Mouse (Mus musculus): Measurements from ENCODE around the gene Ptprn2. TPM values are rescaled to one million over a fixed set of nuclear protein-coding genes. Genes with fewer than 3 reads are reported as not detected.

Ptprn2 gene
- polyA plus RNA-seq, 1 experiment, result 0.40 TPM

DNA sequence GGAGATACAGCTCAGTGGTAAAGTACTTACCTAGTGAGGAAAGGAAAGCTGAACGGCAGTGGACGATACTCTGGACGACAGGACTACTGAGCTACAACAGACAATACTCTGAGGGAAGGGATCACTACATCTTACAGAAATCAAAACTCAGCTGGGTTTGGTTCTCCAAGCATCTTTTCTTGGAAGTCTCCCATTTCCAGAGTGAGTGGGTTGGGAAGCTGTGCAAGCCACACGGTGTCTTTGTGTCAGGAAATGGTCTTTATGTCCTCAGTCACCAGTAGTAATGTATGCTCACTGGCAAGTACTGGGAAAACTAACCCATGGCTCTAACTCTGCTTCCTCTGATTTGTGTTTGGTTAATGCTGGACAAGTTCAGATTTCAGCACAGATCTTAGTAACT lies 724.9 kb downstream of the Ptprn2 start:
- H3K36me3 ChIP-seq (ENCODE audit: control insufficient read depth, insufficient read depth, low read length), result no peaks in the 10 kb centered on the region
- TF ChIP-seq POLR2A (IDR thresholded peaks at IDR 0.05; ENCODE audit: control insufficient read depth, low read depth, low read length) (no peak), CTCF (IDR thresholded peaks at IDR 0.05; ENCODE audit: control insufficient read depth, insufficient read depth, insufficient replicate concordance, low read depth, low read length) (no peak)
- no peaks in the 10 kb centered on the region for H3K27me3 ChIP-seq (ENCODE audit: control insufficient read depth, insufficient read depth, low read length)
- H3K4me3 ChIP-seq (ENCODE audit: control insufficient read depth, low read depth, low read length), result no peak overlapping the region
- no peaks in the 10 kb centered on the region for H3K4me1 ChIP-seq (ENCODE audit: control insufficient read depth, insufficient read depth, low read length)
- H3K27ac ChIP-seq (ENCODE audit: control insufficient read depth, insufficient read depth, low read depth, low read length), result no peak overlapping the region

DNA sequence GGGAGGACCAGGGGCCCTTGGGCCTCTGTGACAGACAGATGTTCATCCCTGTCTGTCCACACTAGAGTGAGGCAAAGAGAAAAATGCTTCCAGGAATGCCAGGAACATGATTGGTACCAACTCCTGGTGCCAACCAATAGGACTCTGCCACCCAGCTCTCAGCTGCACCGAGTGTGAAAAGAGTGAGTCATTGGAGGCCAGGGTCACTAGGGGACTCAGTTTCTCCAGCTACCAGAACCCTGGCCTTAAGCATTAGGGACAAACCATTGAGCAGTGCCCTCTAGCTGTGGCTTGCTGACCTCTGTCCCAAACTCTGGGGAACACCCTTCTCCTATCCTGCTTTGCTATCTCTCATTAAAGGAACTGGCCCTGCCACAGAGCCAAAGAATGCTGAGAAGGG lies 728.0 kb downstream of the Ptprn2 start:
- H3K27ac ChIP-seq (ENCODE audit: control insufficient read depth, insufficient read depth, low read depth, low read length), result no peak overlapping the region
- no peaks in the 10 kb centered on the region for H3K4me1 ChIP-seq (ENCODE audit: control insufficient read depth, insufficient read depth, low read length)
- TF ChIP-seq CTCF (IDR thresholded peaks at IDR 0.05; ENCODE audit: control insufficient read depth, insufficient read depth, insufficient replicate concordance, low read depth, low read length) (no peak), POLR2A (IDR thresholded peaks at IDR 0.05; ENCODE audit: control insufficient read depth, low read depth, low read length) (no peak)
- H3K36me3 ChIP-seq (ENCODE audit: control insufficient read depth, insufficient read depth, low read length), result no peaks in the 10 kb centered on the region
- no peak overlapping the region for H3K4me3 ChIP-seq (ENCODE audit: control insufficient read depth, low read depth, low read length)
- H3K27me3 ChIP-seq (ENCODE audit: control insufficient read depth, insufficient read depth, low read length), result no peaks in the 10 kb centered on the region

DNA sequence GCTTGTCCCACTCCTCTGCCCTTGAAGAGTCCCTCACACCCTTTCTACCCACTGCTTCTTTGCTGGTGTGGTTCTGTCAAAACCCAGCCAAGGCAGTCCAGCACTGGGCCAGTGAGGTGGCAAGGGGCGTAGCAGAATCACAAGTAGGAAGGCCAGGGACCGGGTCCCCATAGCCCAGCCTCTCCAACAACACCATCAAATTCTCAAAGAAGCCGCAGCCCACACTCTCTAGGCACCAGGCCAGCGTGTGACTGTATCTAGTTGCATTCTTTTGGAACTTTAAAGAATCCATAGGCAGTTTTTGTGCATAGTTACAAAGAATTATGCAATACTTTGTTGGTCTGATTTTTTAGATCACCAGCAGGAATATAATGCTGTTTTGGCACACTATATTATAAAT lies 728.8 kb downstream of the Ptprn2 start:
- H3K36me3 ChIP-seq (ENCODE audit: control insufficient read depth, insufficient read depth, low read length), result no peaks in the 10 kb centered on the region
- TF ChIP-seq POLR2A (IDR thresholded peaks at IDR 0.05; ENCODE audit: control insufficient read depth, low read depth, low read length) (no peak), CTCF (IDR thresholded peaks at IDR 0.05; ENCODE audit: control insufficient read depth, insufficient read depth, insufficient replicate concordance, low read depth, low read length) (no peak)

GRCm38 (mm10) chr12:117214919-117215318 lies 729.4 kb downstream of the Ptprn2 start:
- Histone ChIP-seq H3K27me3 (ENCODE audit: control insufficient read depth, insufficient read depth, low read length) (no peaks in the 10 kb centered on the region), H3K36me3 (ENCODE audit: control insufficient read depth, insufficient read depth, low read length) (no peaks in the 10 kb centered on the region), H3K4me3 (ENCODE audit: control insufficient read depth, low read depth, low read length) (no peak overlapping the region), H3K4me1 (ENCODE audit: control insufficient read depth, insufficient read depth, low read length) (no peaks in the 10 kb centered on the region), H3K27ac (ENCODE audit: control insufficient read depth, insufficient read depth, low read depth, low read length) (no peak overlapping the region)
- no peak for TF ChIP-seq POLR2A (IDR thresholded peaks at IDR 0.05; ENCODE audit: control insufficient read depth, low read depth, low read length)
- no peak for TF ChIP-seq CTCF (IDR thresholded peaks at IDR 0.05; ENCODE audit: control insufficient read depth, insufficient read depth, insufficient replicate concordance, low read depth, low read length)

More for the DNA sequence above, 728.8 kb downstream of the Ptprn2 start:
- no peaks in the 10 kb centered on the region for H3K4me1 ChIP-seq (ENCODE audit: control insufficient read depth, insufficient read depth, low read length)
- no peak overlapping the region for H3K4me3 ChIP-seq (ENCODE audit: control insufficient read depth, low read depth, low read length)
- no peaks in the 10 kb centered on the region for H3K27me3 ChIP-seq (ENCODE audit: control insufficient read depth, insufficient read depth, low read length)
- H3K27ac ChIP-seq (ENCODE audit: control insufficient read depth, insufficient read depth, low read depth, low read length), result no peak overlapping the region

DNA sequence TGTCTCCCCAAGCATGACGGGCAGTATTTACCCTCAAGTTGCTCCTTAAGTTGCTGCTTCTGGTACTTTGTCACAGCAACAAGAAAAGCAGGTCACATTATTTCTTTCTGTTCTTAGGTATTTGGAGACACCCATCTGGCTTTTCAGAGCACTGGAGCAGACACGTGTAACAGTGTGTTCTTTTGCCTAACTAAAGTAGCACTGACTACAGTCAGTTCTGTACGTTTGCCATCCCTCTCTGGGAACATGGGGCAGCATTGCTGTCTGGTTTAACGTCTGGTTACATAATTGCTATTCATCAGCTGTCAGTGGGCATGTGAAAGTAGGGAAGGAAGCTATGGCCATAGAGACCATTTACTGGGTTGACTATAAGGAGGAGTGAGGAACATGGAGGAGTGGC lies 736.4 kb downstream of the Ptprn2 start:
- H3K27me3 ChIP-seq (ENCODE audit: control insufficient read depth, insufficient read depth, low read length), result no peaks in the 10 kb centered on the region
- no peaks in the 10 kb centered on the region for H3K36me3 ChIP-seq (ENCODE audit: control insufficient read depth, insufficient read depth, low read length)
- no peaks in the 10 kb centered on the region; the same call in 1 of the 2 replicates for H3K4me1 ChIP-seq (ENCODE audit: control insufficient read depth, insufficient read depth, low read length)
- no peak overlapping the region for H3K27ac ChIP-seq (ENCODE audit: control insufficient read depth, insufficient read depth, low read depth, low read length)
- H3K4me3 ChIP-seq (ENCODE audit: control insufficient read depth, low read depth, low read length), result no peak overlapping the region
- TF ChIP-seq CTCF (IDR thresholded peaks at IDR 0.05; ENCODE audit: control insufficient read depth, insufficient read depth, insufficient replicate concordance, low read depth, low read length) (no peak), POLR2A (IDR thresholded peaks at IDR 0.05; ENCODE audit: control insufficient read depth, low read depth, low read length) (no peak)

DNA sequence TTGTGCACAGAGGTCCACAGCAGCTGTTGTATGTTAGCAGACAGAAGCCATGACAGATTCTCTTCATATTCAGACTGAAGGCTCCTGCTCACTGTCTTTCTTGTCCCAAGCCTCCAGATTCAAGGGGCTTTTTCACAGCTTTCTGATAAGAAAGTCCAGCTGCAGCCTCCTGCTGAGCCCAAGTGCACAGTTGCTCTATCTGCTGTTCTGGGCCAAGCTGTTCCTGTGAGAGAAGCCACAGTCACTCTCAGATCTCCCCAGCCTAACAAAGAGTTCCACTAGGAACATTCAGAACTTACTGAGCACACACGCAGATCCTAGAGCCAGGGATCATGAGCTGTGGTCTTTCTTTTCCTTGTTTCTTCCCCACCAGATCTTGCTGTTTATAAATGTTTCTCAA lies 738.5 kb downstream of the Ptprn2 start:
- Histone ChIP-seq H3K4me3 (ENCODE audit: control insufficient read depth, low read depth, low read length) (no peak overlapping the region), H3K27ac (ENCODE audit: control insufficient read depth, insufficient read depth, low read depth, low read length) (peak overlapping the region; percentile 76), H3K27me3 (ENCODE audit: control insufficient read depth, insufficient read depth, low read length) (no peaks in the 10 kb centered on the region), H3K4me1 (ENCODE audit: control insufficient read depth, insufficient read depth, low read length) (no peaks in the 10 kb centered on the region; the same call in 1 of the 2 replicates), H3K36me3 (ENCODE audit: control insufficient read depth, insufficient read depth, low read length) (no peaks in the 10 kb centered on the region)
- no peak for TF ChIP-seq POLR2A (IDR thresholded peaks at IDR 0.05; ENCODE audit: control insufficient read depth, low read depth, low read length)
- no peak for TF ChIP-seq CTCF (IDR thresholded peaks at IDR 0.05; ENCODE audit: control insufficient read depth, insufficient read depth, insufficient replicate concordance, low read depth, low read length)

DNA sequence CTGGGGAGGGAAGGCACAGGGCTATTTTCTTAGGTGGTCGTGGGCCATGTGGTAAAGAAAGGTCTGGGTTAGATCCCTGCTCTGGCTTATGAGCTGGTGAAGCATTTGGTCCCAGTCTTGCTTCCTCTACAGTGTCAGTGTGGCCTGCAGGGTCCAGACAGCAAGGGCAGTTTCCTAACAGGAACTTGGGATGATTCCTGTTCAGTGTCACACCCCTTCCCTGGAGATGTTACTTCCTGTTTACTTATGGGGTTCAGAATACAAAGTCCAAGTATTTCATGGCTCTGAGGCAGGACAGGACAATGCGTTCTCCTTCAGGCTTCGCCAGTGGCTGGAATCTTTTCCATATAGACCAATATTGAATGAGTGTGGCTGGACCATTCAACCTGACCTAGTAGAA lies 741.7 kb downstream of the Ptprn2 start:
- no peaks in the 10 kb centered on the region for H3K4me1 ChIP-seq (ENCODE audit: control insufficient read depth, insufficient read depth, low read length)
- no peak overlapping the region for H3K27ac ChIP-seq (ENCODE audit: control insufficient read depth, insufficient read depth, low read depth, low read length)
- H3K36me3 ChIP-seq (ENCODE audit: control insufficient read depth, insufficient read depth, low read length), result no peaks in the 10 kb centered on the region
- no peaks in the 10 kb centered on the region for H3K27me3 ChIP-seq (ENCODE audit: control insufficient read depth, insufficient read depth, low read length)
- TF ChIP-seq CTCF (IDR thresholded peaks at IDR 0.05; ENCODE audit: control insufficient read depth, insufficient read depth, insufficient replicate concordance, low read depth, low read length) (no peak), POLR2A (IDR thresholded peaks at IDR 0.05; ENCODE audit: control insufficient read depth, low read depth, low read length) (no peak)
- H3K4me3 ChIP-seq (ENCODE audit: control insufficient read depth, low read depth, low read length), result no peak overlapping the region

GRCm38 (mm10) chr12:117229442-117229841 lies 743.9 kb downstream of the Ptprn2 start:
- TF ChIP-seq CTCF (IDR thresholded peaks at IDR 0.05; ENCODE audit: control insufficient read depth, insufficient read depth, insufficient replicate concordance, low read depth, low read length), result no peak
- TF ChIP-seq POLR2A (IDR thresholded peaks at IDR 0.05; ENCODE audit: control insufficient read depth, low read depth, low read length), result no peak
- Histone ChIP-seq H3K27ac (ENCODE audit: control insufficient read depth, insufficient read depth, low read depth, low read length) (no peak overlapping the region), H3K4me3 (ENCODE audit: control insufficient read depth, low read depth, low read length) (no peak overlapping the region), H3K36me3 (ENCODE audit: control insufficient read depth, insufficient read depth, low read length) (no peaks in the 10 kb centered on the region), H3K4me1 (ENCODE audit: control insufficient read depth, insufficient read depth, low read length) (no peaks in the 10 kb centered on the region), H3K27me3 (ENCODE audit: control insufficient read depth, insufficient read depth, low read length) (no peaks in the 10 kb centered on the region)
